Mouse (Mus musculus) C2C12 (cell line): ENCODE data around the gene Rab38. TPM values are rescaled to one million over a fixed set of nuclear protein-coding genes. Genes with fewer than 3 reads are reported as not detected.

Source experiments
- H3K27me3 ChIP-seq: one replicate; pipeline ENCODE4 v1.6.1; 2011; ENCODE audit not compliant: control insufficient read depth, insufficient read depth, insufficient read length
- H3K36me3 ChIP-seq: one replicate; pipeline ENCODE4 v1.6.1; 2011; ENCODE audit not compliant: control insufficient read depth, insufficient read depth
- H3K4me3 ChIP-seq: one replicate; pipeline ENCODE4 v1.5.1; 2011; ENCODE audit warnings: mild to moderate bottlenecking, control low read depth; ENCODE audit not compliant: poor library complexity, insufficient read depth, severe bottlenecking
- H3K79me2 ChIP-seq: one replicate; pipeline ENCODE4 v1.6.1; 2011; ENCODE audit not compliant: control insufficient read depth, insufficient read depth
- H3K79me3 ChIP-seq: one replicate; pipeline ENCODE4 v1.6.1; 2011; ENCODE audit warnings: low read depth, control low read depth
- H3ac ChIP-seq: one replicate; pipeline ENCODE3; 2011; ENCODE audit warnings: low read depth; ENCODE audit not compliant: control insufficient read depth, insufficient read length
- CEBPB ChIP-seq: IDR thresholded peaks from one replicate; pipeline ENCODE4 v1.6.1; 2011; ENCODE audit warnings: low read depth, mild to moderate bottlenecking, control low read depth, moderate library complexity
- CTCF ChIP-seq: IDR thresholded peaks from one replicate; pipeline ENCODE4 v1.5.1; 2011; ENCODE audit not compliant: control insufficient read depth, insufficient read depth, insufficient read length
- FOSL1 ChIP-seq: IDR thresholded peaks from one replicate; pipeline ENCODE4 v1.8.0; 2011; ENCODE audit warnings: mild to moderate bottlenecking, low read length; ENCODE audit not compliant: poor library complexity, insufficient read depth, severe bottlenecking
- MAX ChIP-seq: IDR thresholded peaks from one replicate; pipeline ENCODE4 v1.6.1; 2011; ENCODE audit warnings: mild to moderate bottlenecking, control low read depth
- MYOD1 ChIP-seq: IDR thresholded peaks from one replicate; pipeline ENCODE4 v1.6.1; 2011; ENCODE audit warnings: low read depth; ENCODE audit not compliant: control insufficient read depth, insufficient read length
- MYOG ChIP-seq: IDR thresholded peaks from one replicate; pipeline ENCODE4 v1.6.1; 2011; ENCODE audit not compliant: control insufficient read depth, insufficient read length; ENCODE audit errors: extremely low read depth
- USF1 ChIP-seq: IDR thresholded peaks from one replicate; pipeline ENCODE4 v1.6.1; 2011; ENCODE audit warnings: low read depth, mild to moderate bottlenecking, control low read depth, moderate library complexity
- long read RNA-seq, 2 experiments: library from polyadenylated mRNA; unstranded; transcript quantifications; one replicate each; pipeline ENCODE4 v2.0.0; 2019 to 2020
- polyA plus RNA-seq: library from polyadenylated mRNA; unstranded; fragments of >200 nt; fragmentation: generic; extraction: Trizol; gene quantifications from one replicate; pipeline ENCODE4 v1.2.1, GENCODE M21; 2012; ENCODE audit warnings: missing spikeins

Rab38 gene
- 0.04 TPM for polyA plus RNA-seq
- long read RNA-seq, experiment 1, partial matches to known transcripts, result 0 of 1 reads
- long read RNA-seq, experiment 1, other reads (novel, unspliced or antisense), result 0 of 1 reads
- long read RNA-seq, experiment 2, transcript Rab38-201 (3 exons, 1,577 nt), result major isoform, 7 of 7 reads
- long read RNA-seq, experiment 2, partial matches to known transcripts, result 0 of 7 reads
- long read RNA-seq, experiment 2, other reads (novel, unspliced or antisense), result 0 of 7 reads

DNA sequence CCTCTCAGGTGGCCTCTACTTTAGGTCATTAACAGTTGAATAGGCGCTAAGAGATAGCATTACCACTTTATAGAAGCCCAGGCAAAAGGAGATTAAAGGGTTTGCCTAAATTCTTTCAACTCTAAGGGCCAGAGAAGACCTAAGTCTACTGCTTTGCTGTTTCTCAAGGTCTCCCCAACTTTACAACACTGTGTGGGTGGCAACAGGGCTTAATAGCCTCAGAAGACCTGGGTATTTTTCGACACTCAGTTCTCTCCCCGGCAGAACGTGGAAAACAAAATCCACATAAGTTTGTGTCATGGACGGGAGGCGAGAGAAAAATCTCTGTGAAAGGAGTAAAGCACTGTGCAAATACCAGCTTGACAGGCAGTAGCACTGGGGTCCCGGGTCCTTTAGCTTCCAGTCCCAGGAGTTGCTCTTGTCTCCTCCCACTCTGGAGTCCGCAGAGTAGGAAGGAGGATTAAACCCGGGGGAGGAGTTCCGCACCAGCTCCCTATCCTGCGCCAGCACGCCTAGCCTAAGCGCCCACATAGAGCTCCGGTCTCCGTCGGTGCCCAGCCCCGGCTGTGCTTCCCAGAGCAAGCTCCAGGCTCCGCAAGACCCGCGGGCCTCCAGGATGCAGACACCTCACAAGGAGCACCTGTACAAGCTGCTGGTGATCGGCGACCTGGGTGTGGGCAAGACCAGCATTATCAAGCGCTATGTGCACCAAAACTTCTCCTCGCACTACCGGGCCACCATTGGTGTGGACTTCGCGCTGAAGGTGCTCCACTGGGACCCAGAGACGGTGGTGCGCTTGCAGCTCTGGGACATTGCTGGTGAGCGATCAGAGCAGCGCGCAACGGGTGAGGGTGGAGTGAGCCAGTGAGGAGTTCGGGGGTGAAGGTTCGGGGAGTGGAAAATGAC is at the start of gene Rab38:
TSS of gene Rab38 (plus strand) at position 488 of the 906 bp plus-strand sequence.
- H3K27me3 ChIP-seq, result no peaks in the 10 kb centered on the region
- TF ChIP-seq MAX (no peak), CTCF (no peak), MYOG (no peak), USF1 (no peak), FOSL1 (no peak), MYOD1 (no peak), CEBPB (no peak)
- no peaks in the 10 kb centered on the region for H3K79me3 ChIP-seq
- H3K4me3 ChIP-seq, result no peak within 1 kb of the TSS
- no peaks in the 10 kb centered on the region for H3K79me2 ChIP-seq
- H3ac ChIP-seq, result no peak within 1 kb of the TSS
- no peaks in the 10 kb centered on the region for H3K36me3 ChIP-seq

- TF ChIP-seq MAX (no peak), MYOD1 (no peak), FOSL1 (no peak), CEBPB (no peak), CTCF (no peak), USF1 (no peak), MYOG (no peak)
- no peaks in the 10 kb centered on the region for H3K27me3 ChIP-seq
- H3K4me3 ChIP-seq, result no peak overlapping the region
- no peaks in the 10 kb centered on the region for H3K79me2 ChIP-seq
- no peak overlapping the region for H3ac ChIP-seq
- no peaks in the 10 kb centered on the region for H3K36me3 ChIP-seq
- H3K79me3 ChIP-seq, result no peaks in the 10 kb centered on the region
These were observed 35.5 kb upstream of the Rab38 start for GRCm38 (mm10) chr7:88394568-88394967.

DNA sequence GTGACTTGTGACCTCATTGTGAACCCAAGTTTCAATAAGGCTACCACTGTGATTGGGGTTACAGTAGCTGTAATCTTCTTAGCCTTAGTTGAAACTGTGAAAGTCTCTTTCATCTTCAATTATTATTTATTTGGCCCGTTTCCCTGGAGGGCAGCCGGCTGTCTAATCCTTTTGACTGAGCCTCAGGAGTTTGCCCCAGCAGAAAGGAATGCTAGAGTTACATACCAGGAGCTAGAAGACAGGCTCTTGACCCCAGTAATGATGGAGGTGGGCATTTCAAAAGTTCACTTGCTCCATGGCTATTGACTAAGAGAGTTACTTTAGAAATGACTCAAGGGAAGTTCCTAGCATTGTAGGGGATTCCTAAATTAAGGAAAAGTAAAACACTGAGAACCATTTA is 34.3 kb upstream of the Rab38 start:
- Histone ChIP-seq H3K4me3 (no peak overlapping the region), H3ac (no peak overlapping the region), H3K79me3 (no peaks in the 10 kb centered on the region), H3K27me3 (no peaks in the 10 kb centered on the region), H3K36me3 (no peaks in the 10 kb centered on the region), H3K79me2 (no peaks in the 10 kb centered on the region)
- TF ChIP-seq CTCF, result no peak
- no peak for TF ChIP-seq MYOG
- no peak for TF ChIP-seq CEBPB
- no peak for TF ChIP-seq USF1
- no peak for TF ChIP-seq MAX
- TF ChIP-seq MYOD1, result no peak
- no peak for TF ChIP-seq FOSL1

- TF ChIP-seq CTCF (no peak), MYOG (no peak), CEBPB (no peak), FOSL1 (no peak), USF1 (no peak), MYOD1 (no peak), MAX (no peak)
- no peak overlapping the region for H3K4me3 ChIP-seq
- no peaks in the 10 kb centered on the region for H3K79me3 ChIP-seq
- H3K27me3 ChIP-seq, result no peaks in the 10 kb centered on the region
- H3ac ChIP-seq, result no peak overlapping the region
- H3K36me3 ChIP-seq, result no peaks in the 10 kb centered on the region
- no peaks in the 10 kb centered on the region for H3K79me2 ChIP-seq
These were observed 24.8 kb upstream of the Rab38 start for GRCm38 (mm10) chr7:88405311-88405710.

DNA sequence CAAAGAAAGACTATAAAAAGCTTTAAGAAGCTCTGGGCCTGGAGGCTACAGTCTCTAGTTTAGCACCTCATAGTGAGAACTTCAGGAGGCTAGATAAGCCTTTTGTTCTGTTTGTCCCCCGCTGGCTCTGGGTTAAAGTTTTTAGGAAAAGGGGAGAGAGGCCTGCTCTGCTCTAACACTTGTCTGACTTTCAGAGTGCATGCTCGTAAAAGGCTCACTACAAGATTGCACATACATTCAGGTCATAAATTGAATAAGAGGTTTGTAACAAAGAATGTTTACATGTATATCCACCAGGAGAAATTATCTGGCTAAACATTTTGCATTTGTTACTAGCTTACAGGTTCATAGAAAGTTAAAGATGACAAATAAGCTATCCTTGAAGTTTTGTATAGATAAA is 23.6 kb upstream of the Rab38 start:
- Histone ChIP-seq H3K4me3 (no peak overlapping the region), H3ac (no peak overlapping the region), H3K27me3 (no peaks in the 10 kb centered on the region), H3K79me2 (no peaks in the 10 kb centered on the region), H3K79me3 (no peaks in the 10 kb centered on the region), H3K36me3 (no peaks in the 10 kb centered on the region)
- TF ChIP-seq CTCF (no peak), CEBPB (no peak), MYOD1 (no peak), FOSL1 (no peak), MAX (no peak), MYOG (no peak), USF1 (no peak)
